Mouse (Mus musculus) spleen, adult 2 months (tissue): ENCODE results near the gene C130026I21Rik.
"Not testable (repeated sequence)": the region's sequence is repeated elsewhere in the genome, so short reads cannot be mapped to it uniquely, and the experiment has no call there.

Experiments used
- CTCF ChIP-seq: fragments of 200-500 bp; IDR thresholded peaks from 2 replicates; pipeline ENCODE4 v1.5.1; 2011; ENCODE audit warnings: mild to moderate bottlenecking, inconsistent platforms; ENCODE audit not compliant: insufficient read depth, insufficient read length, insufficient replicate concordance; ENCODE audit errors: extremely low read depth
- POLR2A ChIP-seq: fragments of 200-500 bp; IDR thresholded peaks from 2 replicates; pipeline ENCODE4 v1.6.1; 2011; ENCODE audit warnings: low read depth, low read length, inconsistent platforms

GRCm38 (mm10) chr1:85035801-85036200, 234.6 kb downstream of the C130026I21Rik start:
- TF ChIP-seq POLR2A, CTCF: not testable (repeated sequence)
